ENCODE assay signal across 29 mouse cellular contexts in the genomic region with DNA sequence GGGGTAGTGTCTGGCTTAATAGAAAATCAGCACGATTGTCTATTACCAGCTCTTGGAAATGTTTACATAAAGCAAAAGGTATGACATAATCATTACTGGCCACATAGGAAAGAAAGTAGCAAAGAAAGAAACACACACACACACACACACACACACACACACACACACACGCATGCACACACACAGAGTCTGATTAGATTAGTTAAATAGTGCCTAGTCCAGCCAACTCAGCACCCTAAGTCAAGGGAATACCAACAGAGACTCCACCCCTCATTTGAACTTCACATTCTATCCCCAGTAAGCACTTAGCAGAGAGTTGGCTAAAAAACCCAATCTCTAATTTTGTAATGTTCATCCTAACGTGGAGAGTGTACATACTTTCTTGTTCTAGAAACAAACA. TPM values are rescaled to one million over a fixed set of nuclear protein-coding genes. Genes with fewer than 3 reads are reported as not detected.
DNase-seq lines count a peak whose midpoint lies in the region; ATAC-seq and TF ChIP-seq lines count a peak whose summit lies in the region.
"Had no signal": no experiment of that assay in that cellular context is flagged by ENCODE, and none has a peak within 500 bp of the region (broad histone marks: within the 10 kb centered on the region; RNA-seq: fewer than 3 reads in every experiment).

No protein-coding gene starts in this region.

- peaks cover 24% of the 10 kb centered on the region for H3K4me1 ChIP-seq in spleen, adult 2 months (ENCODE audit: control insufficient read depth, insufficient read depth, insufficient read length)
- peaks cover 13% of the 10 kb centered on the region for H3K4me1 ChIP-seq in stomach, embryonic 15.5 days
- H3K4me1 ChIP-seq in lung, adult 2 months (ENCODE audit: control insufficient read depth, insufficient read depth, low read length), result no peaks in the 10 kb centered on the region; the same call in 1 of the 2 replicates

- no peaks in the 10 kb centered on the region for H3K36me3 ChIP-seq in spleen, adult 2 months (ENCODE audit: control insufficient read depth, insufficient read depth, low read length)
- no peaks in the 10 kb centered on the region for H3K36me3 ChIP-seq in stomach, embryonic 15.5 days
- H3K36me3 ChIP-seq: embryonic facial prominence, embryonic 12.5 days; forebrain, embryonic 15.5 days; heart, embryonic 12.5 days; limb, embryonic 13.5 days; liver, embryonic 12.5 days; lung, embryonic 15.5 days; midbrain, embryonic 10.5 days; midbrain, embryonic 15.5 days; neural tube, embryonic 15.5 days had no signal

- H3K27me3 ChIP-seq in spleen, adult 2 months (ENCODE audit: control insufficient read depth, insufficient read depth, low read length), result no peaks in the 10 kb centered on the region
- no peaks in the 10 kb centered on the region for H3K27me3 ChIP-seq in stomach, embryonic 15.5 days (replicated peaks)
- H3K27me3 ChIP-seq: embryonic facial prominence, embryonic 12.5 days; forebrain, embryonic 15.5 days; limb, embryonic 13.5 days; lung, embryonic 15.5 days; midbrain, embryonic 15.5 days; neural tube, embryonic 15.5 days had no signal

- no peak overlapping the region for H3K4me3 ChIP-seq in spleen, adult 2 months (ENCODE audit: extremely low read depth, insufficient read depth, insufficient read length)
- no peak overlapping the region for H3K4me3 ChIP-seq in stomach, embryonic 15.5 days (replicated peaks)
- H3K4me3 ChIP-seq in lung, adult 2 months (replicated peaks; ENCODE audit: extremely low read depth, low read depth, low read length), result no peak overlapping the region
- H3K4me3 ChIP-seq: embryonic facial prominence, embryonic 12.5 days; forebrain, embryonic 15.5 days; heart, embryonic 12.5 days; limb, embryonic 13.5 days; liver, embryonic 12.5 days; lung, embryonic 15.5 days; midbrain, embryonic 10.5 days; midbrain, embryonic 15.5 days; neural tube, embryonic 15.5 days had no signal

- H3K27ac ChIP-seq in spleen, adult 2 months (ENCODE audit: insufficient read depth, low read length), result peak overlapping the region; percentile 53; the same call in 1 of the 2 replicates
- no peak overlapping the region for H3K27ac ChIP-seq in stomach, embryonic 15.5 days
- H3K27ac ChIP-seq: embryonic facial prominence, embryonic 12.5 days; forebrain, embryonic 15.5 days; hindbrain, embryonic 14.5 days; kidney, postnatal 0 days; limb, embryonic 13.5 days; lung, embryonic 15.5 days; midbrain, embryonic 10.5 days; midbrain, embryonic 15.5 days; neural tube, embryonic 15.5 days had no signal

- H3K9me3 ChIP-seq in stomach, embryonic 15.5 days, result no peaks in the 10 kb centered on the region
- H3K9me3 ChIP-seq: embryonic facial prominence, embryonic 12.5 days; forebrain, embryonic 15.5 days; heart, embryonic 12.5 days; limb, embryonic 13.5 days; liver, embryonic 12.5 days; lung, embryonic 15.5 days; midbrain, embryonic 10.5 days; midbrain, embryonic 15.5 days; neural tube, embryonic 15.5 days had no signal

- DNase-seq in kidney, adult 9 months, result peak; percentile 51
- DNase-seq in kidney, postnatal 10 days, result no peak
- no peak for DNase-seq in spleen, adult 2 months (ENCODE audit: low read depth in 1 of 2, low spot score in 2 of 2)
- DNase-seq in spleen, adult 18-20 months, result no peak
- no peak for DNase-seq in cerebellum, adult 9-11 months
- DNase-seq in lung, adult 2 months, result no peak
- DNase-seq: adrenal gland, postnatal 14 days; cerebellum, adult 11 months; cerebellum, adult 9-10 months; embryo, embryonic 11 days; gastrocnemius, postnatal 25 days; heart, adult 18-20 months; heart, postnatal 4 days; retina, postnatal 1 day; thymus, adult 18-20 months; thymus, postnatal 36 days had no signal

- ATAC-seq in stomach, embryonic 15.5 days (ENCODE audit: insufficient read depth, low FRiP score, low read depth), result peak; percentile 79
- ATAC-seq: CD4-positive, CD25-positive, alpha-beta regulatory T cell, adult 4 months; forebrain, embryonic 15.5 days; liver, embryonic 12.5 days; midbrain, embryonic 15.5 days had no signal

- no peak overlapping the region for H3K9ac ChIP-seq in stomach, embryonic 15.5 days
- H3K9ac ChIP-seq: embryonic facial prominence, embryonic 12.5 days; forebrain, embryonic 15.5 days; heart, embryonic 12.5 days; hindbrain, embryonic 14.5 days; limb, embryonic 13.5 days; liver, embryonic 12.5 days; lung, embryonic 15.5 days; midbrain, embryonic 15.5 days; neural tube, embryonic 15.5 days had no signal

- TF ChIP-seq POLR2A in spleen, adult 2 months (IDR thresholded peaks at IDR 0.05; ENCODE audit: low read depth, low read length), result no peak
- no peak for TF ChIP-seq POLR2A in lung, adult 2 months (IDR thresholded peaks at IDR 0.05; ENCODE audit: borderline replicate concordance, extremely low read depth, low read depth, low read length)

- 80% methylated on average over 3 of the region's 3 CpGs for WGBS in spleen, adult 2 months
- 48% methylated on average over 3 of the region's 3 CpGs for WGBS in stomach, embryonic 15.5 days
- WGBS in lung, adult 2 months, result 45% methylated on average over 3 of the region's 3 CpGs

- TF ChIP-seq CTCF in spleen, adult 2 months (IDR thresholded peaks at IDR 0.05; ENCODE audit: extremely low read depth, insufficient read depth, insufficient read length, insufficient replicate concordance), result no peak
- TF ChIP-seq CTCF in lung, adult 2 months (IDR thresholded peaks at IDR 0.05; ENCODE audit: insufficient read depth, low read length), result no peak

- H3K4me2 ChIP-seq in stomach, embryonic 15.5 days, result no peak overlapping the region
- H3K4me2 ChIP-seq: embryonic facial prominence, embryonic 12.5 days; forebrain, embryonic 15.5 days; heart, embryonic 12.5 days; hindbrain, embryonic 14.5 days; limb, embryonic 13.5 days; liver, embryonic 12.5 days; lung, embryonic 15.5 days; midbrain, embryonic 15.5 days; neural tube, embryonic 15.5 days had no signal

RNA-seq across cellular contexts. Expression of a gene that starts 15.5 kb away (rescaled TPM):
- polyA plus RNA-seq in spleen, adult 2 months (2012; rRNA removed), result 32.6 and 33.3 TPM in 2 replicates
- polyA plus RNA-seq in stomach, embryonic 15.5 days (2015; fragmentation: Nextera tagmentation; extraction: Ambion mirVana), result 13.8 and 15.0 TPM in 2 replicates
- polyA plus RNA-seq in lung, adult 2 months (2012; rRNA removed), result 9.1 and 11.6 TPM in 2 replicates
